Mouse (Mus musculus): ENCODE results near the gene Ppp2r3a. TPM values are rescaled to one million over a fixed set of nuclear protein-coding genes. Genes with fewer than 3 reads are reported as not detected.

Ppp2r3a gene
- total RNA-seq, 1 experiment from 2014 or later, result 24.0 TPM

- no peak for ATAC-seq (replicated peaks; ENCODE audit: low read depth, poor library complexity, severe bottlenecking)
Observed at GRCm38 (mm10) chr9:101180234-101180633, 71.4 kb downstream of the Ppp2r3a start.

- no peak for ATAC-seq (replicated peaks; ENCODE audit: low read depth, poor library complexity, severe bottlenecking)
Observed at GRCm38 (mm10) chr9:101160627-101161026, 91.0 kb downstream of the Ppp2r3a start.

GRCm38 (mm10) chr9:101160092-101160491 lies 91.5 kb downstream of the Ppp2r3a start:
- ATAC-seq (replicated peaks; ENCODE audit: low read depth, poor library complexity, severe bottlenecking), result no peak

GRCm38 (mm10) chr9:101159431-101159830 lies 92.2 kb downstream of the Ppp2r3a start:
- ATAC-seq (replicated peaks; ENCODE audit: low read depth, poor library complexity, severe bottlenecking), result peak; percentile 84

GRCm38 (mm10) chr9:101152872-101153271 lies 98.7 kb downstream of the Ppp2r3a start:
- ATAC-seq (replicated peaks; ENCODE audit: low read depth, poor library complexity, severe bottlenecking), result no peak

- ATAC-seq (replicated peaks; ENCODE audit: low read depth, poor library complexity, severe bottlenecking), result no peak
Observed at GRCm38 (mm10) chr9:101143635-101144034, 108.0 kb downstream of the Ppp2r3a start.

- ATAC-seq (replicated peaks; ENCODE audit: low read depth, poor library complexity, severe bottlenecking), result peak; percentile 77; the same call in 1 of the 2 replicates
Observed at GRCm38 (mm10) chr9:101114182-101114884, 137.3 kb downstream of the Ppp2r3a start.

GRCm38 (mm10) chr9:101113317-101113716 lies 138.3 kb downstream of the Ppp2r3a start:
- ATAC-seq (replicated peaks; ENCODE audit: low read depth, poor library complexity, severe bottlenecking), result no peak

GRCm38 (mm10) chr9:101110013-101110412 lies 141.6 kb downstream of the Ppp2r3a start:
- ATAC-seq (replicated peaks; ENCODE audit: low read depth, poor library complexity, severe bottlenecking), result no peak

- ATAC-seq (replicated peaks; ENCODE audit: low read depth, poor library complexity, severe bottlenecking), result no peak
Observed at GRCm38 (mm10) chr9:101107386-101107785, 144.2 kb downstream of the Ppp2r3a start.

- no peak for ATAC-seq (replicated peaks; ENCODE audit: low read depth, poor library complexity, severe bottlenecking)
Observed at GRCm38 (mm10) chr9:101105735-101106134, 145.9 kb downstream of the Ppp2r3a start.

GRCm38 (mm10) chr9:101104931-101105330 lies 146.7 kb downstream of the Ppp2r3a start:
- no peak for ATAC-seq (replicated peaks; ENCODE audit: low read depth, poor library complexity, severe bottlenecking)

- ATAC-seq (replicated peaks; ENCODE audit: low read depth, poor library complexity, severe bottlenecking), result no peak
Observed at GRCm38 (mm10) chr9:101102288-101102687, 149.3 kb downstream of the Ppp2r3a start.

- no peak for ATAC-seq (replicated peaks; ENCODE audit: low read depth, poor library complexity, severe bottlenecking)
Observed at GRCm38 (mm10) chr9:101101547-101101946, 150.0 kb downstream of the Ppp2r3a start.

- ATAC-seq (replicated peaks; ENCODE audit: low read depth, poor library complexity, severe bottlenecking), result peak; percentile 33; the same call in 1 of the 2 replicates
Observed at GRCm38 (mm10) chr9:101100163-101100562, 151.4 kb downstream of the Ppp2r3a start.

GRCm38 (mm10) chr9:101099445-101099844 lies 152.2 kb downstream of the Ppp2r3a start:
- peak; percentile 53 for ATAC-seq (replicated peaks; ENCODE audit: low read depth, poor library complexity, severe bottlenecking)

GRCm38 (mm10) chr9:101097542-101097941 lies 154.1 kb downstream of the Ppp2r3a start:
- peak; percentile 41 for ATAC-seq (replicated peaks; ENCODE audit: low read depth, poor library complexity, severe bottlenecking)

- ATAC-seq (replicated peaks; ENCODE audit: low read depth, poor library complexity, severe bottlenecking), result no peak
Observed at GRCm38 (mm10) chr9:101096461-101096860, 155.1 kb downstream of the Ppp2r3a start.

- no peak for ATAC-seq (replicated peaks; ENCODE audit: low read depth, poor library complexity, severe bottlenecking)
Observed at GRCm38 (mm10) chr9:101095425-101095824, 156.2 kb downstream of the Ppp2r3a start.

GRCm38 (mm10) chr9:101083728-101084127 lies 167.9 kb downstream of the Ppp2r3a start:
- no peak for ATAC-seq (replicated peaks; ENCODE audit: low read depth, poor library complexity, severe bottlenecking)

GRCm38 (mm10) chr9:101080046-101080685 lies 171.4 kb downstream of the Ppp2r3a start:
- peak; percentile 17; the same call in 1 of the 2 replicates for ATAC-seq (replicated peaks; ENCODE audit: low read depth, poor library complexity, severe bottlenecking)
